Mouse (Mus musculus) cortical plate, adult 2 months (tissue): Measurements from ENCODE around the gene Zc3h12d.

Experiments
- CTCF ChIP-seq: fragments of 200-500 bp; IDR thresholded peaks from 2 replicates; pipeline ENCODE4 v1.5.1; 2011; ENCODE audit warnings: mild to moderate bottlenecking, control low read depth, low read length; ENCODE audit not compliant: insufficient read depth; ENCODE audit errors: extremely low read depth
- POLR2A ChIP-seq: fragments of 200-500 bp; IDR thresholded peaks from 2 replicates; pipeline ENCODE4 v1.6.1; 2011; ENCODE audit warnings: mild to moderate bottlenecking, low read length, control low read depth; ENCODE audit not compliant: insufficient read depth; ENCODE audit errors: extremely low read depth

- TF ChIP-seq CTCF (no peak), POLR2A (no peak)
These were observed 9.4 kb downstream of the Zc3h12d start for GRCm38 (mm10) chr10:7841571-7842080.
